Mouse (Mus musculus): ENCODE data around the gene Hypk.

The Hypk gene

DNA sequence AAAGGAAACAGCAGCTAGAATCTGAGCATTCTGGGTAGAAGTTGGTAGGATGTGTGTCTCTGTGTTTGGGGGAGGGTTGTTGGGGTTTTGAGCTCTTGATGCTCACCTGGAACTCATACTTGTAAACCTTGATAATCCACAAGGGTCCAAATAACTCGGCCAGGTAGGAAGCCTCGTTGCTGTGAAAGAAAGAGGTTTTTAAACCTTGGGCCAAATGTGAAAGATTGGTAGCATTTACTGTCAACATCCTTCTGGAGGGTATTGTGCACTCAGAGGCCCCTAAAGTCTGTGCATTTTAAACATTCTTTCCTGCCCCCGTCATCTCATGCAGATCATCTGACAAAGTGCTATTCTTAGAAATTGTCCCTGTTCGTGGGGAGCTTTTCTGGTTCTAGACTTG lies at the start of gene Hypk:
Hypk (plus strand) TSS at position 301 of the 400 bp plus-strand sequence.
- DNase-seq (ENCODE audit: low spot score) = no peak

- no peak for DNase-seq (ENCODE audit: low spot score)
Observed at GRCm38 (mm10) chr2:121403296-121403695, 49.8 kb upstream of the Hypk start.

GRCm38 (mm10) chr2:121408160-121408559 lies 44.9 kb upstream of the Hypk start:
- DNase-seq (ENCODE audit: low spot score) = no peak

DNA sequence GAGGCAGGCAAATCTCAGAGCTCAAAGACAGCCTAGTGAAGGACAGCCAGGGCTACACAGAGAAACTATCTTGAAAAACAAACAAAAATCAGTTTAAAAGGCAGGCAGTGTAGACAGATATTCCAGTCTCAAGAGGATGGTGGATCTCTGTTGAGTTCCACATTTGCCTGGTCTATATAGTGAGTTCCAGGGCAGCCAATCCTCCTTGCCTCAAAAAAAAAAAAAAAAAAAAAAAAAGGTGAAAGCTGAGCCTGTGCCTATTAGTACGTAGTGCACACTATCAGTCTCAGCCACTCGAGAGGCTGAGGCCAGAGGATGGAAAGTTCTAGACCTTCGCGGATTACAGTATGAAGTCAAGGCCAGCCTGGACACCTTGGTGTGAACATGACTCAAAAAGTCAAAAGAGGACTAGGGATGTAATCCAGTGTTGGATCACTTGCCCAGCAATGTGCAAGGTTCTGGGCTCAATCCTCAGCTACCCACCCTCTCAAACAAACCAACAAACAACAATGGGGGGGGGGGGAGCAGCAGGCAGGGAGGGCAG lies 40.2 kb upstream of the Hypk start:
- peak; percentile 10 for DNase-seq (ENCODE audit: low spot score)

DNA sequence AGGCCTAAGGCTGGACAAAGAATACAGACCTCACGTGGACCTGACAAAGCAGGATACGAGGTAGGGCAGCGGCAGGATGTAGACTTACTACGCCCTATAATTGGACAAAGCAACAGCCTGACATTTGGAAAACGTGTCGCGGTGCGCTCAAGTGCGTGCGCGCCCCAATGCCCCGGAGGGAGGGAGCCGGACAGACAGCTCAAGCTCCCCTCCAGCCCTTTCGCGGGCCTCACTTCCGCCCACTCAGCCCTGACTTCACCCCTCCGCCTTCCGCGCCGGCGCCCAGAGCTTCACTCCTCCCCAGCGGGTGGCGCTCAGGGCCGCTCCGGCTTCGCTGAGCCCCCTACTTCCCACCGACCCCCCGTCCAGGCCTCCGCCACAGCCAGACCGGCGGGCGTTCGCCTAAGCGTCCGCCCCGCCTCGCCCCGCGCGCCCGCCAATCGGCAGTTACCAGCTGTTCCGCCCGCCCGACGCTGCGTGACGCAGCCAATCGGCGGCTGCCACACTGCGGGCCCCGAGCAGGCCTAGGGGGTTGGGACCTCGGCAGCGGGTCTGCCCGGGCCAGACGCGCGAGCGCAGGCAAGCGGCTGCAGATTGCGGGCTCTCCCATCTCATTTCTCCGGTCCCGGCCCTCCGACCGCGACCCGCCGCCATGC lies 39.6 kb upstream of the Hypk start, which contains the start of the genes Pdia3 and Catsper2:
Pdia3 (plus strand) TSS at position 389 of the 656 bp plus-strand sequence.
Catsper2 (minus strand) TSS at position 406 of the 656 bp plus-strand sequence.
- DNase-seq (ENCODE audit: low spot score) = peak; percentile 90

- DNase-seq (ENCODE audit: low spot score) = no peak
Observed at GRCm38 (mm10) chr2:121414139-121414685, 38.9 kb upstream of the Hypk start.

DNA sequence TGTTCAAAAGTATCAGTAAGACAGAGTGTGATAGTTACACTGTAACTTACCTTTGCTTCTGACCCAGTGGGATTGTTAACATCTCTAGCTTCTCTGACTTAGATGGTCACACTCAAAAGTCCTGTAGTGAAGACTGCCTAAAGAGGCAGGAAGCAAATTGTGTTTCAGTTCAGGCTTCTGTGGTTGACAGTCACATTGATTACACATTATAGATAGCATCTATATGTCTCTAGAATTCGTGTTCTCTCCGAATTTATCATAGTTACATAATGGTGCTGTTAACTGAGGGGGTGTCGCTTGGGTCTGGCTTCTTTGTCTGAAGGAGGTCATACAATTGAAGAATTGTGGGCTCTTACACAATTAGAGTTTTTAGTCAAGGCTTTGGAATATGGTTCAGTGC lies 38.0 kb upstream of the Hypk start:
- no peak for DNase-seq (ENCODE audit: low spot score)

- no peak for DNase-seq (ENCODE audit: low spot score)
Observed at GRCm38 (mm10) chr2:121415591-121415990, 37.5 kb upstream of the Hypk start.

DNA sequence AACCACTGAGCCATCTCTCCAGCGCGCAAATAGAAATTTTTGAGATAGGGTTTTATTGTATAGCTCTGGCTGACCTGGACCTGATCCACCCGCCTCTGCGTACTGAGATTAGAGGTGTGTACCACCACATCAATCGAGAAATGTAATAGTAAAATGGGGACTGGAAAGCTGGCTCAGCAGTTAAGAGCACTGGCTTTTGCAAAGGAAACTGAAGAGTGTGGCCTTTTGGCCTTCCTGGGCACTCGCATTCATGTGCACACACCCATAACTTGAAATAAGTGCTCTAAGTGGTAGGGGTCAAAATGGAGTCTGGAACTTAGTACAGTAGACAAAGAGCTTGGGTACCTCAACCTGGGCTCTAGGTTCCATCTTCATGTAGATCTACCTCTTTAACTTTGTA lies 36.7 kb upstream of the Hypk start:
- DNase-seq (ENCODE audit: low spot score) = no peak

- DNase-seq (ENCODE audit: low spot score) = no peak
Observed at GRCm38 (mm10) chr2:121418476-121418875, 34.6 kb upstream of the Hypk start.

DNA sequence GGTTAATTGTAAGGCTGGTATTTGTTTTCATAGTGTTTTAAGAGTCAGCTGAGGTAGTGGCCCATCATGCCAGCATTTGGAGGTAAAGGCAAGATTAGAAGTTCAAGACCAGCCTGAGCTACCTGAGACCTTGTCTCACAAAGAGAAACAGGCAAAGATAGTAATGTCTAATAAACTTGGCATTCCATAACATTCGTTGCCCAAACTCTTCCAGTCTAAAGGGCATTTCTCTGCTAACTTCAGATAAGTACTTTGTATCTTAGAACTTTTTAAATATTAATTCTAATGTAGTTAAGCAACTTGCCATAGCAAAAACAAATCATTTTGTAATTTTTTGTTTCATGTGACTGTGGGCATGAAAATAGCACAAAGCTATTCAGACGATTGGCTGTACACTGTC lies 29.9 kb upstream of the Hypk start:
- DNase-seq (ENCODE audit: low spot score) = no peak

DNA sequence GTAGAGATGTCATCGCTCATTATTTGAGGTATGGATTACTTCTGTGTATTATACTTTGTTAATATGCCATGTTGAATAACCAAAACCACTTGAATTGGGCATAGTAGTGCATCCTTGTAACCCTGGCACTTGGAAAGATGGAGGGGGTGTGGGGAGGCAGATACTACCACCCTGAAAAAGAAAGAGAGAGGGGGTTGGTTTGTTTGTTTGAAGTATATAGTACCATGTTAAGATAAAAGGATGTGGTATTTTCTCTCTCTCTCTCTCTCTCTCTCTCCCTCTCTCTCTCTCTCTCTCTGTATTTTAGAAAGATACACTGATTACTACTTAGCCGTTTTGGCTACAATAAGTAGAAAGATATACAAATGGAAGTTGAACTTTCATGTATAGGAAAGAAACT lies 27.2 kb upstream of the Hypk start:
- DNase-seq (ENCODE audit: low spot score) = no peak

GRCm38 (mm10) chr2:121434854-121435253 lies 18.2 kb upstream of the Hypk start:
- no peak for DNase-seq (ENCODE audit: low spot score)

DNA sequence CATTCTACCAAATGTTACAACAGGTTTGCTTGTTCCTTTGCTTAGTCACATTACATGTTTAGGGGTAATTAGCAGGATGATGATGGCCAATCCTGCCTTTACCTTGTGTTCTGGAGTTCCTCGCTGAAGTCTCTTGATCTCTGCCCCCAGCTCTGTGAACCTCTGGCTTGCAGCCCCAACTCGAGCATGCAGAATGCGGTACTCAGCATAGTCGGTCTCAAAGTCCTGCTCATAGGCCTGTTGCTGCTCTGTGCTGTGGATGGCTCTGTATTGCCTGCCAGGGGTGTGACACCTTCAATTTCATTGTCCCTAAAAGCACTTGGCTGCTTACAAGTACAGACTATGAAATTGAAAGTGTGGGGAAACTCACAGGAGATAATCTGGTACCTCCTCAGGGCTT lies 13.3 kb upstream of the Hypk start:
- no peak for DNase-seq (ENCODE audit: low spot score)

- no peak for DNase-seq (ENCODE audit: low spot score)
Observed at GRCm38 (mm10) chr2:121440834-121441605, 12.1 kb upstream of the Hypk start.

GRCm38 (mm10) chr2:121441800-121442199 lies 11.3 kb upstream of the Hypk start:
- DNase-seq (ENCODE audit: low spot score) = no peak

- DNase-seq (ENCODE audit: low spot score) = peak; percentile 25
Observed at GRCm38 (mm10) chr2:121442259-121443067, 10.6 kb upstream of the Hypk start.

DNA sequence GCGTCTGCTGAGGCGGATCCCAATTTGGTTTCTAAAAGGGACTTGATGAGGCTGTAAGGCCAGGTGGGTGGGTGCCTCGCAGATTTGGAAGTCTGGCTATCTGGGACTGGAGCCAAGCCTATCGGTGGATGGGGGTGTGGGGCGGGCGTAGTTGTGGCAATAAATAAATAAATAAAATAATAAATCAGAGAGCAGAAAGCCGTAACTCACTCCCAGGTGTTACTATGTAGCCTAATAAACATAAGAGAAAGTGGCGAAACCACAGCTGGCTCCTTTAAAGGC lies 10.1 kb upstream of the Hypk start:
- DNase-seq (ENCODE audit: low spot score) = no peak

GRCm38 (mm10) chr2:121444178-121444577 lies 8.9 kb upstream of the Hypk start, which contains the start of gene Ell3:
TSS of gene Ell3 (minus strand) at chr2:121444278.
- DNase-seq (ENCODE audit: low spot score) = no peak

- no peak for DNase-seq (ENCODE audit: low spot score)
Observed at GRCm38 (mm10) chr2:121445117-121445516, 8.0 kb upstream of the Hypk start.

DNA sequence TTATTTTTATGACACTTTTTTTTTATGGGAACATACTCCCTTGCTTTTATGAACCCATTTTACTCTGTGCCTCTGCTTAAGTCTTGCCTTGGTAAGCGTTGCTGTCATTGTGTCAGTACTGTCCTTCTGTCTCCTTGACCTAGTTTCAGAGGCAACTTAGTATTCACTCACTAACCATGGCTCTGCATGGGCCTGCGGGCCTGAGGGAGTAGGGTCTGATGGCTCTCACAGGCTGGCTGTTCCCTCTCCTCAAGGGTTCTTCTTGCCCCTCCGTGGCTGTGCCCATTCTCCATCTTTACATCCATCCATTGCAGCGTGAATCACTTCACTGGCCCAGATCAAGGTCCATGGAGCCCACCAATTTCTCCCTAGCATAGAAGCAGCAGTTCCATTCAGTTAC lies 6.6 kb upstream of the Hypk start:
- no peak for DNase-seq (ENCODE audit: low spot score)

DNA sequence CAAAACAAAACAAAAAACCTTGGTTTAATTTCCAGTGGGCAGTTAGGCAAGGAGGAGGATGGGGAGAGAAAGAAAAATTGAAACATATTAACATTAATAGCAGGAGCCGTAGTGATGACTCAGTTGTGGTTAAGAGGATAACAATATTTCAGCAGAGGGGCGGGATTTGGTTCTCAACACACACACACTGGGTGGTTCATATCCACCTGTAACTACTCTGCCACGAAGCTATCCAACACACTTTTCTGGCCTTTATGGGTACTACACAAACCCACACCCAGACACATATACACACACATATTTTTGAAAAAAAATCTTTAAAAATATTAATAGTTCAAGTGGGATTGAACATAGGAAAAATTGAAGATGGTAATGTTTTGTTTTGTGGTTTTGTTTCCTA lies 6.1 kb upstream of the Hypk start:
- no peak for DNase-seq (ENCODE audit: low spot score)
